In the genomic region with DNA sequence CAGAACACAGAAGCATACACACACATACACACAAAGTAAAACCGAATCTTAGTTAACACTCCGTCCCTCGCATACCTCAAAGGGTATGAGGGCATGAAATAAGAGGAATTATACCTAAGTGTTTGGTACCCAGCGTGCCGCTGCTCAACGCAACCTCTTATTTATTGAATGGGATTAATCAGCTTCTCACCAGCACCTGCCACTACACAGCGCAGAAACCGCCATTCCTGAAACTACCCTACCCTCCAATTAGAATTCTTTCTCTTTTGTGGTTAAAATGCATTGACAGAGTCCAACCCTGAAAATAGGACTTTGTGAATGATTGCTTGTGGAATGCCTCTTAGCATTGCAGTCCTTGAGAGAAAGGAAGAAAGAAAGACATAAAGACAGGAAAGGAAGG, we compare ENCODE assay signal across 30 mouse cellular contexts.
"Had no signal": no experiment of that assay in that cellular context is flagged by ENCODE, and none has a peak within 500 bp of the region (broad histone marks: within the 10 kb centered on the region; RNA-seq: fewer than 3 reads in every experiment).

No protein-coding gene starts in this region.

- H3K4me2 ChIP-seq: heart, embryonic 11.5 days; heart, embryonic 13.5 days; heart, embryonic 15.5 days; hindbrain, embryonic 13.5 days; hindbrain, embryonic 15.5 days; kidney, embryonic 15.5 days; limb, embryonic 12.5 days; liver, embryonic 11.5 days; liver, embryonic 13.5 days; liver, embryonic 15.5 days had no signal

- H3K27ac ChIP-seq: gastrocnemius, adult 2 months; heart, adult 2 months; heart, embryonic 13.5 days; heart, embryonic 15.5 days; hindbrain, embryonic 13.5 days; hindbrain, embryonic 15.5 days; hindbrain, postnatal 0 days; kidney, embryonic 15.5 days; kidney, postnatal 0 days; limb, embryonic 12.5 days; liver, embryonic 13.5 days; liver, embryonic 15.5 days had no signal

- ATAC-seq: hindbrain, postnatal 0 days; intestine, embryonic 16.5 days; liver, postnatal 0 days had no signal

- H3K4me3 ChIP-seq: gastrocnemius, adult 2 months; heart, adult 2 months; heart, embryonic 13.5 days; heart, embryonic 15.5 days; hindbrain, embryonic 13.5 days; hindbrain, embryonic 15.5 days; kidney, embryonic 15.5 days; limb, embryonic 10.5 days; limb, embryonic 12.5 days; liver, embryonic 13.5 days; liver, embryonic 15.5 days had no signal

- H3K4me1 ChIP-seq: hindbrain, embryonic 13.5 days; limb, embryonic 12.5 days had no signal

- H3K36me3 ChIP-seq: heart, embryonic 13.5 days; heart, embryonic 15.5 days; hindbrain, embryonic 13.5 days; hindbrain, embryonic 15.5 days; kidney, embryonic 15.5 days; limb, embryonic 10.5 days; limb, embryonic 12.5 days; liver, embryonic 13.5 days; liver, embryonic 15.5 days had no signal

- H3K27me3 ChIP-seq: heart, embryonic 13.5 days; heart, embryonic 15.5 days; hindbrain, embryonic 13.5 days; hindbrain, embryonic 15.5 days; kidney, embryonic 15.5 days; limb, embryonic 12.5 days; liver, embryonic 13.5 days; liver, embryonic 15.5 days had no signal

- H3K9ac ChIP-seq: heart, embryonic 13.5 days; heart, embryonic 15.5 days; hindbrain, embryonic 13.5 days; hindbrain, embryonic 15.5 days; kidney, embryonic 15.5 days; limb, embryonic 12.5 days; liver, embryonic 13.5 days; liver, embryonic 15.5 days; liver, postnatal 0 days had no signal

- DNase-seq: gastrocnemius, adult 2 months; gastrocnemius, postnatal 10 days; gastrocnemius, postnatal 36 days; heart, adult 11 months; heart, adult 2 months; heart, postnatal 14 days; heart, postnatal 36 days; kidney, adult 11 months; kidney, adult 2 months; kidney, adult 9 months; kidney, postnatal 14 days; kidney, postnatal 36 days; layer of hippocampus, adult 9-11 months; layer of hippocampus, postnatal 36 days; liver; liver, embryonic 13.5 days; liver, postnatal 0 days had no signal

- H3K9me3 ChIP-seq: heart, embryonic 13.5 days; heart, embryonic 15.5 days; hindbrain, embryonic 13.5 days; hindbrain, embryonic 15.5 days; kidney, embryonic 15.5 days; limb, embryonic 10.5 days; limb, embryonic 12.5 days; liver, embryonic 13.5 days; liver, embryonic 15.5 days had no signal
